Mouse (Mus musculus) thymus, postnatal 0 days (tissue): ENCODE data around the gene Itga10. TPM values are rescaled to one million over a fixed set of nuclear protein-coding genes. Genes with fewer than 3 reads are reported as not detected.
"Not testable (repeated sequence)": the region's sequence is repeated elsewhere in the genome, so short reads cannot be mapped to it uniquely, and the experiment has no call there.

Source experiments
- DNase-seq: peaks from one replicate; pipeline ENCODE4 v3.0.0-alpha.2; 2015; ENCODE audit warnings: low spot score
- polyA plus RNA-seq: library from polyadenylated mRNA; unstranded; fragments of >200 nt; fragmentation: Nextera tagmentation; extraction: Ambion mirVana; gene quantifications from 2 replicates; pipeline ENCODE4 v1.2.1, GENCODE M21; 2015

The Itga10 gene
- polyA plus RNA-seq, 1 experiment from 2014 or later: 0.31 TPM

- DNase-seq: peak; percentile 87
These were observed 10.2 kb upstream of the Itga10 start, which contains the start of the genes Pex11b and Gm42957 for GRCm38 (mm10) chr3:96634928-96635879. Pex11b (plus strand) TSS chr3:96635376. Gm42957 (plus strand) TSS chr3:96635474.

DNA sequence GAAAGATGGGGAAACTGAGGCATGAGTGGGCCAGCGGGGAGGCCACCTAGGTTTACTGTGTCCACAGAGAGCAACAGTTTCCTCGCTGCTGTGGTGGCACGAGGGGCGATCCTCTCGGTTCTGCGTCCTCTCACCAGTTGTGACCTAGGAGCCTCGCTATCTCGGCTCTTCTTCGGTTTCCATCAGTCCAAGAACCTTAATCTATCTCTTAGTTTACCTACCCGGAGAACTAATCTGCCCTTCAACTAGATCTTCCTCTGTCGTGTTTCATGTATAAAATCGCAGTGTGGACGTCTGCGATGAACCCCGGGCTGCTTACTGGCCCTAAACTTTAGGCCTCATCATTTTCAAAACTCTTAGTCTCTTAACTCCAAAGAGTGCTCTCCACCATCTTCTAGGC, 9.5 kb upstream of the Itga10 start:
- DNase-seq: peak; percentile 2

DNA sequence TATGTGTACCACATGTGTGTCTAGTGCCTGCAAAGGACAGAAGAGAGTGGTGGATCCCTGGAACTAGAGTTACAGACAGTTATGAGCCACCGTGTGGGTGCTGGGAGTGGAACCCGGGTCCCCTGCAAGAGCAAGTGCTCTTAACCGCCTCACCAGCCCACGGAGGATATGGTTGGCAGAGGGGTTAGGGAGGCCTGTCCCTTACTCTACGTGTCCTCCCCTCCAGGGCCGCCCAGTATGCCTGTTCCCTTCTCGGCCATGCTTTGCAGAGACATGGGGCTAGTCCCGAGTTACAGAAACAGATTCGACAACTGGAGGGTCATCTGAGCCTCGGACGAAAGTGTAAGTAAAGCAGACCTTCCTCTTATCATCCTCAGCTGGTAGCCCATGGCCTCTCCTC, 8.9 kb upstream of the Itga10 start:
- DNase-seq: no peak

DNA sequence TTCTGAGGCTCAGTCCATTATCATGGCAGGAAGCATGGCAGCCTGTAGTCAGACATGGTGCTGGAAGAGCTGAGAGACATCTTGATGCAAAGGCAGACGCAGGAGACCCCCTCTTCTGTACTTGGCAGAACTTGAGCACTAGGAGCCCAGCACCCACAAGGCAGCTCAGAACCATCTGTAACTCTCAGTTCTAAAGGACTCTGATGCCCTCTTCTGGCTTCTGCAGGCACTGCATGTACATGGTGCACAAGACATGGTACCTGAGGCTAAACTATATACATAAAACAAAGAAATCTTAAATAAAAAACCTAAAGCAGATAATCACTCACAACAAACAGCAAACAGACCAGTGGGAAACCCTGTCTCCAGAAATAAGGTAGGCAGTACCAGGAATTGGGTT, 6.2 kb upstream of the Itga10 start:
- DNase-seq: peak; percentile 70

- no peak for DNase-seq
These were observed 2.0 kb downstream of the Itga10 start for GRCm38 (mm10) chr3:96647365-96647764.

DNA sequence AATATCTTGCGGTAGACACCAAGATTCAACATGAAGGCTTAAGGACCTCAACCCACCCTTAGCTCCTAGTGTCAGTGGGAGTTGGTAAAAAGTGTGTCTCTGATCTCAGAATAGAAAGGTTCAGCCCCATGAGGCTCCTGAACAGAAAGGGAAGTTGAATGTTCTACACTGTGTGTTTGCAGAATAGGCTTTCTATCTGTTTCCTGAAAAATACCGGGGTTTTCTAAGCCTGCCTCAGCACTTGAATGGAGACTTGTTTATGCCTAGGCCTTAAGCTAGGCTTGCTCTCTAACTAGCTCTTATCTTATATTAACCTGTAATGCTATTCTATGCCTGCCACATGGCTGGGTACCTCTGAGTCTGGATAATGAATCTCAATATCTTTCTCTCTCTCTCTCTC, 15.5 kb downstream of the Itga10 start:
- DNase-seq: no peak

DNA sequence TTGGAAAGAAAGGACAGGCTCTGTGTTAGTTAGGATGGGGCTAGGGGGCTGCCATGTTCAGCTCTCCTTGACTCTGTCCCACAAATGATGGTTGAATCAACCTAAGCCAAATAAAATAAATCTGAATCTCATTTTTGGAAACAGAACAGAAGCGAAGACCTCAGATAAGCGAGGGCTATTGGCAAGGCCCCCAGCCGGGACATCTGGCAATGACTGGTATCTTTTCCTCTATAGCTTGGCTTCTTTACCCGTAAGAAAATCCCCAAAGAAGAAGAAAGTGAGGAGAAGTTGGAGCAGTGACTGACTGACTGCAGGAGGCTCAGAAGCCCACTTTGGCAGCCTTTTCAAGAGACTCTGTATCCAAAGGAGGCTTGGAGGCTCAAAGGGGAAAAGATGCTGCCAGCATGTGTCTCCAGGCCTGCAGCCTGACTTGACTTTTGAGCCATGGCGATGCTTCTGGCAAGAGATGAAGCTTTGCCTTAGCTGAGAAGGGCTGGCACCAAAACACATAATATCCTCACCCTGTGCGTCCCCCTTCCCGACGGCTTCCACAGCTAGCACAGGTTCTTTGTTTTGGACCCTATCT, 17.4 kb downstream of the Itga10 start:
- DNase-seq: no peak

- DNase-seq: peak; percentile 84
These were observed 18.3 kb downstream of the Itga10 start for GRCm38 (mm10) chr3:96663432-96664239.

- not testable (repeated sequence) for DNase-seq
These were observed 20.5 kb downstream of the Itga10 start for GRCm38 (mm10) chr3:96665732-96666363.

DNA sequence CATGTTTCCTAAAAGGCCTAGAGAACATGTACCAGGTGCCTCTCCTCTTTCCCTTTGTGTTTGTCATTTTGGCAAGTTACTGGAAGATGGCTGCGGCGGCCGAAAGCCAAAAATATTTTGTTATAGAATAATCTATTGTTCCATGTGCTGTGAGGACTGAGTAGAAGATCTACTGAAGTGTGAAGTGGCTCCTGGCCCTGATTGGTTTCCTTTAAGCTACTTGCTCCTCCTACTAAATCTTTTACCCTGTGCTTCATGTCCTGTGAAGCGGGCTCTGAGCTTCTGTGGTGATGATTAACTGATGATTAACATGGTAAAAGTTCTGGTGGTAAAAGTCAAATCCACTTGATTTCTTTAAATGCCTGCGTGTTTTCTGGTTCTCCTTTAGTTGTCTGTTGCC, 21.5 kb downstream of the Itga10 start:
- DNase-seq: no peak

DNA sequence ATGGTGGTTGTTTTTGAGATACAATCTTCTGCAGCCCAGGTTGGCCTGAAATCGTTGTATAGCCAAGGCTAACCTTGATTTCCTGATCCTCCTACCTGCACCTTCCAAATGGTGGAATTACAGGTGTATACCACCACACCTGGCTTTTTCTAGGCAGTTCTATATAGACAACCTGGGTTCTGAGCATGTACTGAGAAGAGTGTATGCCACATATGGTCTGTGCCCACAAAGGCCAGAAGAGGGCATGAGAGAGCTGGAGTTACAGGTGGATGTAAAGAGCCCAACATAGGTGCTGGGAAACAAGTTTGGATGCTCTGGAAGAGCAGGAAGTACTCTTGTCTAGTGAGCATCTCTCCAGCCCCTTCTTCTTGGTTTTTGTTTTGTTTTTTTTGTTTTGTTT, 21.9 kb downstream of the Itga10 start:
- DNase-seq: peak; percentile 41

DNA sequence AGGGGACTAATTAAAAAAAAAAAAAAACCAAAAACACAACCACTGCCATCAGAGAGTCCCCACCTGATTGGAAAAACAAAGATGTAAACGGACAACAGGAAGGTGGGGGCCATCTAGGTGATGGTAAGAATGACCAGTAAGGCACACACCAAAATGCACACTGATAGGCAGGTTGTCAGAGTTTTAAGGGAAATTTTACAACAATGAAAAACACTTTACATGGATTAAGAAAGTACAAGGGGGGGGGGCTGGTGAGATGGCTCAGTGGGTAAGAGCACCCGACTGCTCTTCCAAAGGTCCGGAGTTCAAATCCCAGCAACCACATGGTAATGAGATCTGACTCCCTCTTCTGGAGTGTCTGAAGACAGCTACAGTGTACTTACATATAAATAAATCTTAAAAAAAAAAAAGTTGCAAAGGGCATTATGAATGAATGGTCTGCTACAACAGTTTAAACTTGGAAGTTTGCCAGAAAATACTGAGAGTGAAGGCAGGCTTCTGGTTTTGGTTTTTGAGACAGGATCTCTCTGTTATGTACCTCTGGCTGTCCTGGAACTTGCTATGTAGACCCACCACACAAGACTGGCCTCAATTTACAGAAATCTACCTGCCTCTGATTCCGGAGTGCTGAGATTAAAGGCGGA, 23.2 kb downstream of the Itga10 start:
- DNase-seq: no peak

DNA sequence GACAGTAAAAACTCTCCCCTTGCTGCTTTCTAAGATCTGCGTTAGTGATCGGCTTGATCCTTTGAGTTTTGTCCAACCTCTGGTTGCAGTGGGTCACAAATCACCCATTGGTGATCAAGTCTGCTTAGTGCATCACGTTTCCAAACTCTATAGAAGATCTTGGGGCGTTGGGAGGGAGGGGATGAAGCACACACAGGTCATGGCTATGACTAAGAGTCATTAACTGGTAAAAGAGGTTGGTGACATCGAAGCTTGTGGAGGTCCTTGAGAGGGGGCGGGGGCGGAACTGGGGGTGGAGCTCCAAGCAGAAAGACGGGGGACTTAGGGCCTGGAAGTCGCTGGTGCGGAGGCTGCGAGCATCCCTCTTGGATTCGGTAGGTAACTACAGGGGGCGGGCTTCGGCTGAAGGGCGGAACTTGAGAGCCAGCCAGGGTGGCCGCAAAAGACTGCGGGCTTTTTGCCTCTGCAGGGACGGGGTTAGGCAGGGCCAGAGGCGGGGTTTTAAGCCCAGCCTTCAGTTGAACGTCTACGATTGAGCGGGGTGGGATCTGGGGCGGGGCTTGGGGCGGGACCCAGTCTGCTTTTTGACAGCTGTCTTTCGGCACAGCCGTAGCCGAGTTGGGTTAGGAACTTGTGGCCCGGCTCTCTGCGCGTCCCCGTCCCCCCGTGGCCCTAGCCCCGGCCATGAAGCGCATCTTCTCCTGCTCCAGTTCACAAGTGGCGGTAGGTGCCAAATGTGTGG, 24.5 kb downstream of the Itga10 start, which contains the start of gene Ankrd35:
Gene Ankrd35, plus strand, starts transcription at position 405 of the 742 bp plus-strand sequence.
- peak; percentile 92 for DNase-seq

DNA sequence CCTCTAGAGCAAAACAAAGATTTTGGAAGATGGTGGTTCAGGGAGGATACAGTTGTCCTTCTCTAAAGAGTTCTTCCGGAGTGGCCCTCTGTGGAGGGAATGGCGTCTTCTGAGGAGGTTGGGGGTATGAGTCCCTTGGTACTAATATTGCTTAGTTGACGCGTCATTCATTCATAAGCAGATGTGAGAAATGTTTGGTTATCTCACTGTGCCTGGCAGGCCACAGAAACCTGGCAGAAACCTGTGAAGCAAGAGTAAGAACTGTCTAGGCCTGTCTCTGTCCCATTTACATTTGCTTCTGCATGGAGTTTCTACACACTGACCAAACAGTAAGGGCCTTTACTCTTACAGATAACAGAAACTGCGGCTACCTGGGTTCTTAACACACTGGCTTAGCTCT, 26.1 kb downstream of the Itga10 start:
- DNase-seq: no peak

DNA sequence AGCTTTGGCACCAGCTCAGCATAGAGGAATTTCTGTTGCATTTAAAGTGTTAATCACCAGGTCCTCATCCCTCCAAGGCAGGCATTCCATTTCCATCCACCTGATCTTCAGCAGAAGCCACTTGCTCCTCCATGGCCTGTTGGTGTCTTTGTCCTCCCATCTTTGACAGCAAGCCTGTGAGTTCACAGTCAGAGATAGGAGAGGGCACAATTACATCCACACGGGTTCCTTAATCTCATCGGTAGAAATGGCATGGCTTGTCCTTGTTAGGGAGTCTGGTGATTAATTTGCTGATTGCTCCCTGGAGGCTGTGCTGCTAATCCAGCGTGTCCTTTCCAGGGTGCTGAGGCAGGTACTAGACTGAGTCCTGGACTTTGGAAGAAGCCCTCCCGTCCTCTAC, 28.1 kb downstream of the Itga10 start:
- DNase-seq: no peak

GRCm38 (mm10) chr3:96674442-96674841, 29.1 kb downstream of the Itga10 start:
- no peak for DNase-seq

- peak; percentile 19 for DNase-seq
These were observed 29.8 kb downstream of the Itga10 start for GRCm38 (mm10) chr3:96675171-96675570.

DNA sequence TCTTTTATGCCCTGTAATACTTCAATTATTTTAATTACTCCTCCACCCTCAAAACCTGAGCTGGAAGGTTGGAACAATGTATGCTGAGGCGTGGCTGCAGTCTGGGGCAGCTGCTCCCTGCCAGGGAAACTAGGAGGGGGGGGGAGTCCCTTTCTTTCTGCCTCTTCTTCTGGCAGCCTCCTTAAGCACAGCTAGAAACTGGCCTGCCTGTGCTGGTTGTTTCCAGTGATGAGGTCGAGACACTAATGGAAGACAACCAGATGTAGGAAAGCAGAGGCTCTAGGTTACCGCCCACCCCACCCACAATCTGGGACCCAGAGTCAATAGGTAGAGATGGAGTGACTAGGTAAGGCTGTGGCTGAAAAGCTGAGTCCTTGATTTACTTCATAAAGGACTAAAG, 30.3 kb downstream of the Itga10 start:
- DNase-seq: no peak

DNA sequence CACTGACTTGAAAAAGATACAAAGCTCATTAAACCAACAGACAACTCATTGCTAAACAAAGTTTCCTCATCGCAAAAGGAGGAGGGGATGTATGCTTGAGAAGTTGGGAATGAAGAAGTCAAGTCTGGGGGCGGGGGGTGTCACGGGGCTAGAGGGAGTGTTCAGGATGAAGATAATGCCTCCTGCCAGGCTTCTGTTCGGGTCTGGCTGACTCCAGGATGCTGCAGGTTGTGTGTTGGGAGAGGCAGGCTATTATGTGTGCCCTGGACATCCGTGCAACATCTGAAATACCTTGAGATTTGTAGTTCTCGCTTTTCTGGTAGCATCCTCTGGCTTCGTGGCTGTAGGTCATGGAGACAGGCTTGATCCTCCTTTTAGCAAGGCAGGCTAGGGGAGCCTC, 33.1 kb downstream of the Itga10 start:
- DNase-seq: no peak

GRCm38 (mm10) chr3:96679159-96679674, 33.8 kb downstream of the Itga10 start:
- DNase-seq: no peak
